In genomic region chr9:41474945-41475297, GRCm38 (mm10) we compare ENCODE assay signal across 8 mouse cellular contexts.
A peak's percentile ranks its signal among the peaks of the same experiment; 100 is the strongest.
DNase-seq lines count a peak whose midpoint lies in the region; ATAC-seq lines count a peak whose summit lies in the region.

No protein-coding gene starts in this region.

- peak; percentile 31; the same call in 1 of the 2 replicates for ATAC-seq in kidney, embryonic 16.5 days (ENCODE audit: low FRiP score, low TSS enrichment)
- 0 out of 2 replicates have a peak, but pooled peaks have one; percentile 4 for ATAC-seq in embryonic facial prominence, embryonic 12.5 days (ENCODE audit: insufficient number of reproducible peaks, insufficient read depth, low FRiP score, low TSS enrichment)
- peak; percentile 43; the same call in 1 of the 2 replicates for ATAC-seq in midbrain, embryonic 14.5 days (ENCODE audit: low FRiP score, low TSS enrichment)
- no peak for ATAC-seq in megakaryocyte, adult 5-6 weeks (ENCODE audit: poor library complexity, severe bottlenecking)

- peak overlapping the region; percentile 21 for H3K4me3 ChIP-seq in kidney, embryonic 16.5 days (ENCODE audit: low read length)
- H3K4me3 ChIP-seq in embryonic facial prominence, embryonic 12.5 days = peak overlapping the region; percentile 33
- peak overlapping the region; percentile 16; the same call in 1 of the 2 replicates for H3K4me3 ChIP-seq in midbrain, embryonic 14.5 days (replicated peaks; ENCODE audit: low read depth, low read length)

- H3K9me3 ChIP-seq in kidney, embryonic 16.5 days (ENCODE audit: low read length) = no peaks in the 10 kb centered on the region
- H3K9me3 ChIP-seq in embryonic facial prominence, embryonic 12.5 days = no peaks in the 10 kb centered on the region
- no peaks in the 10 kb centered on the region for H3K9me3 ChIP-seq in midbrain, embryonic 14.5 days (ENCODE audit: control insufficient read depth, low read length)

- H3K27ac ChIP-seq in kidney, embryonic 16.5 days (ENCODE audit: low read length) = peak overlapping the region; percentile 54
- H3K27ac ChIP-seq in embryonic facial prominence, embryonic 12.5 days = peak overlapping the region; percentile 85
- H3K27ac ChIP-seq in midbrain, embryonic 14.5 days (replicated peaks; ENCODE audit: low read depth, low read length) = peak overlapping the region; percentile 79

- peak overlapping the region; percentile 62 for H3K9ac ChIP-seq in kidney, embryonic 16.5 days (replicated peaks; ENCODE audit: low read length)
- H3K9ac ChIP-seq in embryonic facial prominence, embryonic 12.5 days = peak overlapping the region; percentile 58
- no peak overlapping the region for H3K9ac ChIP-seq in midbrain, embryonic 14.5 days (replicated peaks; ENCODE audit: low read length)

- no peaks in the 10 kb centered on the region for H3K36me3 ChIP-seq in kidney, embryonic 16.5 days (ENCODE audit: insufficient read depth, low read length)
- H3K36me3 ChIP-seq in embryonic facial prominence, embryonic 12.5 days = 0 out of 2 replicates have a peak, but pooled peaks cover 2% of the 10 kb centered on the region
- no peaks in the 10 kb centered on the region for H3K36me3 ChIP-seq in midbrain, embryonic 14.5 days (ENCODE audit: control insufficient read depth, insufficient read depth, low read length)

- WGBS in kidney, embryonic 16.5 days = 66% methylated on average over 6 of the region's 6 CpGs
- 63% methylated on average over 6 of the region's 6 CpGs for WGBS in embryonic facial prominence, embryonic 12.5 days
- 58% methylated on average over 6 of the region's 6 CpGs for WGBS in midbrain, embryonic 14.5 days

- intact Hi-C loops in heart, postnatal 25 days (cut with DNase I) = loop anchor here (1.0 to 5.0 kb wide), 3 partner anchors 107 to 476 kb away; no protein-coding TSS in a partner anchor
- intact Hi-C loops in gastrocnemius, postnatal 14 days (cut with DNase I; ENCODE audit: low total_unique reads) = loop anchor here (5.0 kb wide), 1 partner anchor 477 kb away; no protein-coding TSS in a partner anchor

- H3K27me3 ChIP-seq in kidney, embryonic 16.5 days (ENCODE audit: insufficient read depth, low read length) = no peaks in the 10 kb centered on the region
- no peaks in the 10 kb centered on the region for H3K27me3 ChIP-seq in embryonic facial prominence, embryonic 12.5 days
- H3K27me3 ChIP-seq in midbrain, embryonic 14.5 days (ENCODE audit: control insufficient read depth, insufficient read depth, low read length) = no peaks in the 10 kb centered on the region

- peaks cover 15% of the 10 kb centered on the region for H3K4me1 ChIP-seq in kidney, embryonic 16.5 days (ENCODE audit: insufficient read depth, low read length)
- H3K4me1 ChIP-seq in embryonic facial prominence, embryonic 12.5 days = peaks cover 29% of the 10 kb centered on the region
- peaks cover 20% of the 10 kb centered on the region for H3K4me1 ChIP-seq in midbrain, embryonic 14.5 days (ENCODE audit: control insufficient read depth, insufficient read depth, low read length)

- peak overlapping the region; percentile 39 for H3K4me2 ChIP-seq in kidney, embryonic 16.5 days (replicated peaks; ENCODE audit: low read depth, low read length)
- H3K4me2 ChIP-seq in embryonic facial prominence, embryonic 12.5 days (replicated peaks) = peak overlapping the region; percentile 53
- peak overlapping the region; percentile 42 for H3K4me2 ChIP-seq in midbrain, embryonic 14.5 days (ENCODE audit: low read length)

- no peak for DNase-seq in kidney, adult 18-20 months
- DNase-seq in heart, postnatal 25 days (ENCODE audit: low spot score) = peak; percentile 2
- DNase-seq in midbrain, embryonic 14.5 days = no peak
- no peak for DNase-seq in adrenal gland, adult 8-10 months
- no peak for DNase-seq in gastrocnemius, postnatal 14 days
